Mouse (Mus musculus) liver, embryonic 14.5 days (tissue): ENCODE data around the gene Aaas. TPM values are rescaled to one million over a fixed set of nuclear protein-coding genes. Genes with fewer than 3 reads are reported as not detected.

Source experiments
- ATAC-seq: fragments of 200-750 bp; cut with Nextera tagmentation; 2 replicates; pipeline ENCODE4 v1.8.0; 2017; ENCODE audit warnings: moderate number of reproducible peaks, mild to moderate bottlenecking, moderate library complexity; ENCODE audit not compliant: insufficient read depth
- DNase-seq, 3 experiments: peaks; one replicate each; pipeline ENCODE4 v3.0.0-alpha.2; 2012 to 2013; ENCODE audit warnings: low read depth in 3 of 3, low spot score in 3 of 3
- H3K27ac ChIP-seq: fragments of 300-500 bp; sonication (generic); 2 replicates; pipeline ENCODE4 v1.5.1; 2014; ENCODE audit warnings: moderate library complexity, mild to moderate bottlenecking, control low read depth, inconsistent platforms
- H3K27me3 ChIP-seq: fragments of 300-500 bp; sonication (generic); 2 replicates; pipeline ENCODE4 v1.6.1; 2014; ENCODE audit warnings: mild to moderate bottlenecking, low read length, moderate library complexity; ENCODE audit not compliant: control insufficient read depth, insufficient read depth
- H3K36me3 ChIP-seq: fragments of 300-500 bp; sonication (generic); replicated peaks from 2 replicates; pipeline ENCODE4 v1.6.1; 2014; ENCODE audit warnings: low read depth; ENCODE audit not compliant: control insufficient read depth, insufficient read depth
- H3K4me1 ChIP-seq, 2 experiments: fragments of 200-500 bp in 1 of 2; fragments of 300-500 bp in 1 of 2; sonication (generic) in 1 of 2; replicated peaks; 2 replicates each; pipeline ENCODE4 v1.6.1; 2012 to 2014; ENCODE audit warnings: antibody characterized with exemption in 1 of 2, inconsistent platforms in 1 of 2, low read length in 1 of 2; ENCODE audit not compliant: control insufficient read depth in 2 of 2, insufficient read depth in 2 of 2
- H3K4me2 ChIP-seq: fragments of 300-500 bp; sonication (generic); 2 replicates; pipeline ENCODE4 v1.6.1; 2014; ENCODE audit warnings: low read depth, mild to moderate bottlenecking, control low read depth, moderate library complexity
- H3K4me3 ChIP-seq, 2 experiments: fragments of 200-500 bp in 1 of 2; fragments of 300-500 bp in 1 of 2; sonication (generic) in 1 of 2; 2 replicates each; pipeline ENCODE4 v1.5.1; 2012 to 2014; ENCODE audit warnings: low read depth in 2 of 2, low read length in 2 of 2, mild to moderate bottlenecking in 2 of 2, control low read depth in 1 of 2, inconsistent platforms in 1 of 2, moderate library complexity in 1 of 2; ENCODE audit not compliant: insufficient read depth in 1 of 2
- H3K9ac ChIP-seq: fragments of 300-500 bp; sonication (generic); replicated peaks from 2 replicates; pipeline ENCODE4 v1.6.1; 2014; ENCODE audit warnings: mild to moderate bottlenecking, control low read depth, moderate library complexity
- H3K9me3 ChIP-seq: fragments of 300-500 bp; sonication (generic); 2 replicates; pipeline ENCODE4 v1.6.1; 2016; ENCODE audit warnings: low read length, mixed read lengths; ENCODE audit not compliant: control insufficient read depth
- CTCF ChIP-seq: IDR thresholded peaks from 2 replicates; pipeline ENCODE4 v1.5.1; 2016; ENCODE audit warnings: antibody characterized with exemption, low read depth, control low read depth
- EP300 ChIP-seq: IDR thresholded peaks from 2 replicates; pipeline ENCODE4 v1.6.1; 2016; ENCODE audit warnings: antibody characterized with exemption, low read depth
- WGBS: fragments of 180-500 bp; shearing (Covaris S2); extraction: QIAGEN DNeasy Blood & Tissue Kit; methylation state at CpG from one replicate; pipeline ENCODE4 v1.1.7; 2014; ENCODE audit not compliant: insufficient replicate concordance; 5-methylcytosine and 5-hydroxymethylcytosine counted together
- polyA plus RNA-seq, 2 experiments: library from polyadenylated mRNA; depleted of rRNA in 1 of 2; stranded (reverse) in 1 of 2; unstranded in 1 of 2; fragments of >200 nt; fragmentation: Nextera tagmentation in 1 of 2; extraction: Ambion mirVana in 1 of 2; gene quantifications; 2 replicates each; pipeline versions ENCODE4 v1.2.1 to v1.2.3; 2012 to 2014

Gene Aaas
- polyA plus RNA-seq, 2 experiments = 33.7 to 44.3 TPM

- peak overlapping the region; percentile 56 for H3K27ac ChIP-seq
- TF ChIP-seq CTCF (no peak), EP300 (no peak)
- H3K9me3 ChIP-seq = no peaks in the 10 kb centered on the region
- peaks cover 33% of the 10 kb centered on the region for H3K36me3 ChIP-seq
- peak overlapping the region; percentile 90 to 93 for H3K4me3 ChIP-seq
- ATAC-seq = peak; percentile 49
- H3K4me2 ChIP-seq = peak overlapping the region; percentile 86
- H3K9ac ChIP-seq = peak overlapping the region; percentile 90
- no peak for DNase-seq
- peaks cover 4 to 9% of the 10 kb centered on the region in 2 experiments; a peak in 3 of 4 replicates for H3K4me1 ChIP-seq
- H3K27me3 ChIP-seq = no peaks in the 10 kb centered on the region
- 3% methylated on average over 24 of the region's 24 CpGs for WGBS
These were observed 54.1 kb downstream of the Aaas start for GRCm38 (mm10) chr15:102296368-102297006.

GRCm38 (mm10) chr15:102295633-102296367, 54.8 kb downstream of the Aaas start, which contains the start of gene Espl1:
Espl1 (plus strand) TSS chr15:102296266.
- WGBS = 5% methylated on average over 25 of the region's 25 CpGs
- no peak for TF ChIP-seq EP300
- no peak for TF ChIP-seq CTCF
- H3K9me3 ChIP-seq = no peaks in the 10 kb centered on the region
- peak within 1 kb of the TSS; percentile 86 for H3K4me2 ChIP-seq
- H3K27ac ChIP-seq = peak within 1 kb of the TSS; percentile 56
- ATAC-seq (peak; percentile 96), DNase-seq (peak; percentile 90 to 92 (median 91))
- peak within 1 kb of the TSS; percentile 90 for H3K9ac ChIP-seq
- H3K4me3 ChIP-seq = peak within 1 kb of the TSS; percentile 90 to 93
- peaks cover 4 to 9% of the 10 kb centered on the region in 2 experiments; a peak in 3 of 4 replicates for H3K4me1 ChIP-seq
- no peaks in the 10 kb centered on the region for H3K27me3 ChIP-seq
- H3K36me3 ChIP-seq = peaks cover 26% of the 10 kb centered on the region

Other genes with a start within 250 kb of the Aaas start
- 11.9 and 12.5 TPM in 2 replicates for gene Spryd3, start 214.5 kb downstream of the Aaas start, polyA plus RNA-seq (2012; rRNA removed)
- 8.8 and 9.1 TPM in 2 replicates for gene Spryd3, start 214.5 kb downstream of the Aaas start, polyA plus RNA-seq (2014; fragmentation: Nextera tagmentation; extraction: Ambion mirVana)
- gene Igfbp6, start 206.4 kb downstream of the Aaas start, polyA plus RNA-seq (2012; rRNA removed) = 0.66 and 0.90 TPM in 2 replicates
- gene Igfbp6, start 206.4 kb downstream of the Aaas start, polyA plus RNA-seq (2014; fragmentation: Nextera tagmentation; extraction: Ambion mirVana) = 0.95 and 1.6 TPM in 2 replicates
- 34.4 and 36.4 TPM in 2 replicates for gene Soat2, start 200.2 kb downstream of the Aaas start, polyA plus RNA-seq (2012; rRNA removed)
- 21.9 and 25.5 TPM in 2 replicates for gene Soat2, start 200.2 kb downstream of the Aaas start, polyA plus RNA-seq (2014; fragmentation: Nextera tagmentation; extraction: Ambion mirVana)
- 10.2 and 14.9 TPM in 2 replicates for gene Zfp740, start 147.5 kb downstream of the Aaas start, polyA plus RNA-seq (2012; rRNA removed)
- gene Zfp740, start 147.5 kb downstream of the Aaas start, polyA plus RNA-seq (2014; fragmentation: Nextera tagmentation; extraction: Ambion mirVana) = 11.7 and 12.0 TPM in 2 replicates
- 14.9 and 17.9 TPM in 2 replicates for gene Csad, start 146.0 kb downstream of the Aaas start, polyA plus RNA-seq (2012; rRNA removed)
- 22.6 and 24.0 TPM in 2 replicates for gene Csad, start 146.0 kb downstream of the Aaas start, polyA plus RNA-seq (2014; fragmentation: Nextera tagmentation; extraction: Ambion mirVana)
- 1.6 and 2.7 TPM in 2 replicates for gene Itgb7, start 118.8 kb downstream of the Aaas start, polyA plus RNA-seq (2012; rRNA removed)
- 5.6 and 5.7 TPM in 2 replicates for gene Itgb7, start 118.8 kb downstream of the Aaas start, polyA plus RNA-seq (2014; fragmentation: Nextera tagmentation; extraction: Ambion mirVana)
- gene Rarg, start 93.3 kb downstream of the Aaas start, polyA plus RNA-seq (2012; rRNA removed) = 2.3 and 2.5 TPM in 2 replicates
- gene Rarg, start 93.3 kb downstream of the Aaas start, polyA plus RNA-seq (2014; fragmentation: Nextera tagmentation; extraction: Ambion mirVana) = 1.9 and 2.1 TPM in 2 replicates
- 0.04 TPM in 1 of 2 replicates, not detected in the other for gene Gm9918, start 80.2 kb downstream of the Aaas start, polyA plus RNA-seq (2012; rRNA removed)
- 0.04 TPM in 1 of 2 replicates, not detected in the other for gene Gm9918, start 80.2 kb downstream of the Aaas start, polyA plus RNA-seq (2014; fragmentation: Nextera tagmentation; extraction: Ambion mirVana)
- 13.4 and 15.4 TPM in 2 replicates for gene Mfsd5, start 71.3 kb downstream of the Aaas start, polyA plus RNA-seq (2012; rRNA removed)
- 21.2 and 23.5 TPM in 2 replicates for gene Mfsd5, start 71.3 kb downstream of the Aaas start, polyA plus RNA-seq (2014; fragmentation: Nextera tagmentation; extraction: Ambion mirVana)
- gene Espl1, start 54.5 kb downstream of the Aaas start, polyA plus RNA-seq (2012; rRNA removed) = 17.0 and 17.3 TPM in 2 replicates
- 25.6 and 28.2 TPM in 2 replicates for gene Espl1, start 54.5 kb downstream of the Aaas start, polyA plus RNA-seq (2014; fragmentation: Nextera tagmentation; extraction: Ambion mirVana)
- 42.1 and 82.2 TPM in 2 replicates for gene Pfdn5, start 24.7 kb downstream of the Aaas start, polyA plus RNA-seq (2012; rRNA removed)
- 149 and 156 TPM in 2 replicates for gene Pfdn5, start 24.7 kb downstream of the Aaas start, polyA plus RNA-seq (2014; fragmentation: Nextera tagmentation; extraction: Ambion mirVana)
- 26.7 and 32.5 TPM in 2 replicates for gene Myg1, start 19.1 kb downstream of the Aaas start, polyA plus RNA-seq (2012; rRNA removed)
- gene Myg1, start 19.1 kb downstream of the Aaas start, polyA plus RNA-seq (2014; fragmentation: Nextera tagmentation; extraction: Ambion mirVana) = 43.2 and 45.4 TPM in 2 replicates
- gene Sp7, start 16.4 kb upstream of the Aaas start, polyA plus RNA-seq (2012; rRNA removed) = 0.01 and 0.07 TPM in 2 replicates
- 0.04 TPM in 1 of 2 replicates, not detected in the other for gene Sp7, start 16.4 kb upstream of the Aaas start, polyA plus RNA-seq (2014; fragmentation: Nextera tagmentation; extraction: Ambion mirVana)
- gene Sp1, start 55.4 kb upstream of the Aaas start, polyA plus RNA-seq (2012; rRNA removed) = 9.2 and 9.5 TPM in 2 replicates
- 5.0 and 5.4 TPM in 2 replicates for gene Sp1, start 55.4 kb upstream of the Aaas start, polyA plus RNA-seq (2014; fragmentation: Nextera tagmentation; extraction: Ambion mirVana)
- gene Amhr2, start 94.6 kb upstream of the Aaas start, polyA plus RNA-seq (2012; rRNA removed) = 0.05 and 0.06 TPM in 2 replicates
- 0.11 and 0.23 TPM in 2 replicates for gene Amhr2, start 94.6 kb upstream of the Aaas start, polyA plus RNA-seq (2014; fragmentation: Nextera tagmentation; extraction: Ambion mirVana)
- 69.0 and 84.6 TPM in 2 replicates for gene Prr13, start 108.3 kb upstream of the Aaas start, polyA plus RNA-seq (2012; rRNA removed)
- 111 and 117 TPM in 2 replicates for gene Prr13, start 108.3 kb upstream of the Aaas start, polyA plus RNA-seq (2014; fragmentation: Nextera tagmentation; extraction: Ambion mirVana)
- 185 and 221 TPM in 2 replicates for gene Pcbp2, start 119.8 kb upstream of the Aaas start, polyA plus RNA-seq (2012; rRNA removed)
- gene Pcbp2, start 119.8 kb upstream of the Aaas start, polyA plus RNA-seq (2014; fragmentation: Nextera tagmentation; extraction: Ambion mirVana) = 93.3 and 103 TPM in 2 replicates
- not detected in 2 replicates for gene Gm10337, start 153.0 kb upstream of the Aaas start, polyA plus RNA-seq (2012; rRNA removed)
- gene Gm10337, start 153.0 kb upstream of the Aaas start, polyA plus RNA-seq (2014; fragmentation: Nextera tagmentation; extraction: Ambion mirVana) = not detected in 2 replicates
- 0.77 and 1.3 TPM in 2 replicates for gene Map3k12, start 166.3 kb upstream of the Aaas start, polyA plus RNA-seq (2012; rRNA removed)
- 0.78 and 1.1 TPM in 2 replicates for gene Map3k12, start 166.3 kb upstream of the Aaas start, polyA plus RNA-seq (2014; fragmentation: Nextera tagmentation; extraction: Ambion mirVana)
- 39.6 and 40.9 TPM in 2 replicates for gene Tarbp2, start 167.4 kb upstream of the Aaas start, polyA plus RNA-seq (2012; rRNA removed)
- gene Tarbp2, start 167.4 kb upstream of the Aaas start, polyA plus RNA-seq (2014; fragmentation: Nextera tagmentation; extraction: Ambion mirVana) = 31.5 and 40.2 TPM in 2 replicates
- gene Npff, start 174.2 kb upstream of the Aaas start, polyA plus RNA-seq (2012; rRNA removed) = 1.2 and 1.4 TPM in 2 replicates
- 0.19 and 0.94 TPM in 2 replicates for gene Npff, start 174.2 kb upstream of the Aaas start, polyA plus RNA-seq (2014; fragmentation: Nextera tagmentation; extraction: Ambion mirVana)